ENCODE assay signal across 12 mouse cellular contexts in genomic region chr11:102147213-102147989, GRCm38 (mm10). TPM values are rescaled to one million over a fixed set of nuclear protein-coding genes. Genes with fewer than 3 reads are reported as not detected.
DNase-seq lines count a peak whose midpoint lies in the region; ATAC-seq and TF ChIP-seq lines count a peak whose summit lies in the region.
"Had no signal": no experiment of that assay in that cellular context is flagged by ENCODE, and none has a peak within 500 bp of the region (broad histone marks: within the 10 kb centered on the region; RNA-seq: fewer than 3 reads in every experiment).

No protein-coding gene starts in this region.

- peaks cover 2% of the 10 kb centered on the region for H3K36me3 ChIP-seq in heart, embryonic 13.5 days
- H3K36me3 ChIP-seq in midbrain, embryonic 15.5 days (replicated peaks), result no peaks in the 10 kb centered on the region
- 0 out of 2 replicates have a peak, but pooled peaks cover under 1% of the 10 kb centered on the region for H3K36me3 ChIP-seq in midbrain, embryonic 16.5 days (ENCODE audit: control insufficient read depth, insufficient read depth, low read length)
- H3K36me3 ChIP-seq in limb, embryonic 14.5 days (ENCODE audit: control insufficient read depth, insufficient read depth, low read length), result peaks cover 3% of the 10 kb centered on the region; the same call in 1 of the 2 replicates

- WGBS in heart, embryonic 13.5 days, result 13% methylated on average over 34 of the region's 34 CpGs
- WGBS in midbrain, embryonic 15.5 days, result 11% methylated on average over 34 of the region's 34 CpGs
- WGBS in midbrain, embryonic 16.5 days, result 15% methylated on average over 34 of the region's 34 CpGs
- WGBS in limb, embryonic 14.5 days, result 10% methylated on average over 34 of the region's 34 CpGs

- no peaks in the 10 kb centered on the region for H3K9me3 ChIP-seq in heart, embryonic 13.5 days
- no peaks in the 10 kb centered on the region for H3K9me3 ChIP-seq in midbrain, embryonic 15.5 days
- no peaks in the 10 kb centered on the region for H3K9me3 ChIP-seq in midbrain, embryonic 16.5 days (replicated peaks; ENCODE audit: control insufficient read depth, low read length, poor library complexity, severe bottlenecking)
- H3K9me3 ChIP-seq in limb, embryonic 14.5 days (ENCODE audit: control insufficient read depth, low read length), result no peaks in the 10 kb centered on the region

- peaks cover 33% of the 10 kb centered on the region for H3K4me1 ChIP-seq in heart, embryonic 13.5 days
- H3K4me1 ChIP-seq in midbrain, embryonic 15.5 days, result peaks cover 26% of the 10 kb centered on the region; the same call in 1 of the 2 replicates
- peaks cover 3% of the 10 kb centered on the region for H3K4me1 ChIP-seq in midbrain, embryonic 16.5 days (ENCODE audit: control insufficient read depth, insufficient read depth, low read length)
- H3K4me1 ChIP-seq in limb, embryonic 14.5 days (ENCODE audit: control insufficient read depth, insufficient read depth, low read length), result peaks cover 12% of the 10 kb centered on the region

- DNase-seq in heart, adult 18-20 months, result no peak
- DNase-seq in limb, embryonic 14.5 days (ENCODE audit: low spot score), result no peak
- peak; percentile 59 for DNase-seq in testis, postnatal 14 days (ENCODE audit: low spot score)
- DNase-seq in cerebellum, postnatal 14 days, result no peak
- no peak for DNase-seq in thymus, postnatal 4 days
- DNase-seq: heart, postnatal 4 days; layer of hippocampus, postnatal 36 days had no signal

- no peak overlapping the region for H3K27ac ChIP-seq in heart, embryonic 13.5 days (replicated peaks)
- no peak overlapping the region for H3K27ac ChIP-seq in midbrain, embryonic 15.5 days
- H3K27ac ChIP-seq in midbrain, embryonic 16.5 days (ENCODE audit: low read length), result no peak overlapping the region
- no peak overlapping the region for H3K27ac ChIP-seq in limb, embryonic 14.5 days (replicated peaks; ENCODE audit: low read depth, low read length)

- H3K9ac ChIP-seq in heart, embryonic 13.5 days, result peak overlapping the region; percentile 41
- no peak overlapping the region for H3K9ac ChIP-seq in midbrain, embryonic 15.5 days
- no peak overlapping the region for H3K9ac ChIP-seq in midbrain, embryonic 16.5 days (ENCODE audit: low read depth, low read length)
- no peak overlapping the region for H3K9ac ChIP-seq in limb, embryonic 14.5 days (ENCODE audit: low read depth, low read length, severe bottlenecking)

- no peak for ATAC-seq in heart, embryonic 13.5 days (ENCODE audit: extremely low read depth, insufficient number of reproducible peaks, low FRiP score, low TSS enrichment)
- no peak for ATAC-seq in midbrain, embryonic 15.5 days (replicated peaks)
- no peak for ATAC-seq in midbrain, embryonic 16.5 days
- ATAC-seq in limb, embryonic 14.5 days (ENCODE audit: low FRiP score, low read depth), result no peak

- H3K4me2 ChIP-seq in heart, embryonic 13.5 days, result peak overlapping the region; percentile 75
- 0 out of 2 replicates have a peak overlapping the region, but pooled peaks have one; percentile 3 for H3K4me2 ChIP-seq in midbrain, embryonic 15.5 days
- H3K4me2 ChIP-seq in midbrain, embryonic 16.5 days (ENCODE audit: low read length), result no peak overlapping the region
- peak overlapping the region; percentile 19; the same call in 1 of the 2 replicates for H3K4me2 ChIP-seq in limb, embryonic 14.5 days (replicated peaks; ENCODE audit: low read depth, low read length, severe bottlenecking)

- peak overlapping the region; percentile 50 for H3K4me3 ChIP-seq in heart, embryonic 13.5 days
- H3K4me3 ChIP-seq in midbrain, embryonic 15.5 days, result no peak overlapping the region
- H3K4me3 ChIP-seq in midbrain, embryonic 16.5 days (ENCODE audit: low read depth, low read length), result no peak overlapping the region
- H3K4me3 ChIP-seq in limb, embryonic 14.5 days (replicated peaks; ENCODE audit: low read length), result peak overlapping the region; percentile 11; the same call in 1 of the 2 replicates

- no peak for TF ChIP-seq POLR2A in limb, embryonic 14.5 days (IDR thresholded peaks at IDR 0.05; ENCODE audit: borderline replicate concordance, extremely low read depth, insufficient read depth, insufficient read length)

- H3K27me3 ChIP-seq in heart, embryonic 13.5 days (replicated peaks), result peaks cover 80% of the 10 kb centered on the region
- peaks cover 66% of the 10 kb centered on the region for H3K27me3 ChIP-seq in midbrain, embryonic 15.5 days (replicated peaks)
- peaks cover 61% of the 10 kb centered on the region for H3K27me3 ChIP-seq in midbrain, embryonic 16.5 days (ENCODE audit: control insufficient read depth, insufficient read depth, low read depth, low read length)
- H3K27me3 ChIP-seq in limb, embryonic 14.5 days (ENCODE audit: control insufficient read depth, insufficient read depth, low read length), result peaks cover 58% of the 10 kb centered on the region

RNA-seq across cellular contexts. Expression of gene Nags, which starts 2.1 kb away (rescaled TPM):
- 0.33 TPM in 1 of 2 replicates, not detected in the other for polyA plus RNA-seq in heart, embryonic 13.5 days (2015; fragmentation: Nextera tagmentation; extraction: Ambion mirVana)
- total RNA-seq in heart, adult 18-20 months (2021), result under 1 TPM in 1 of 2 experiments, not detected in 1; 0.13 TPM
- 0.10 and 0.30 TPM in 2 replicates for polyA plus RNA-seq in midbrain, embryonic 15.5 days (2015; fragmentation: Nextera tagmentation; extraction: Ambion mirVana)
- polyA plus RNA-seq in midbrain, embryonic 16.5 days (2015; fragmentation: Nextera tagmentation; extraction: Ambion mirVana), result 0.20 TPM in 1 of 2 replicates, not detected in the other
- polyA plus RNA-seq in limb, embryonic 14.5 days (2012; rRNA removed), result 0.06 and 0.09 TPM in 2 replicates
- not detected in 2 replicates for polyA plus RNA-seq in limb, embryonic 14.5 days (2014; fragmentation: Nextera tagmentation; extraction: Ambion mirVana)
- total RNA-seq: heart, postnatal 4 days; layer of hippocampus, postnatal 36 days; monocyte, adult 5-6 weeks had no signal
- polyA plus RNA-seq: embryonic facial prominence, embryonic 11.5 days had no signal

RNA-seq across cellular contexts. Expression of gene Tmem101, which starts 8.8 kb away (rescaled TPM):
- 32.4 and 38.4 TPM in 2 replicates for polyA plus RNA-seq in heart, embryonic 13.5 days (2015; fragmentation: Nextera tagmentation; extraction: Ambion mirVana)
- total RNA-seq in heart, adult 18-20 months (2021), result 10 to 100 TPM; 14.1 to 14.9 TPM
- 45.3 and 46.5 TPM in 2 replicates for polyA plus RNA-seq in midbrain, embryonic 15.5 days (2015; fragmentation: Nextera tagmentation; extraction: Ambion mirVana)
- polyA plus RNA-seq in midbrain, embryonic 16.5 days (2015; fragmentation: Nextera tagmentation; extraction: Ambion mirVana), result 45.8 and 46.5 TPM in 2 replicates
- polyA plus RNA-seq in limb, embryonic 14.5 days (2012; rRNA removed), result 37.1 and 47.9 TPM in 2 replicates
- 29.7 and 34.5 TPM in 2 replicates for polyA plus RNA-seq in limb, embryonic 14.5 days (2014; fragmentation: Nextera tagmentation; extraction: Ambion mirVana)

RNA-seq across cellular contexts. Expression of gene Lsm12, which starts 37.7 kb away (rescaled TPM):
- 80.7 and 97.0 TPM in 2 replicates for polyA plus RNA-seq in heart, embryonic 13.5 days (2015; fragmentation: Nextera tagmentation; extraction: Ambion mirVana)
- 10 to 100 TPM; 45.5 to 50.6 TPM for total RNA-seq in heart, adult 18-20 months (2021)
- 111 and 118 TPM in 2 replicates for polyA plus RNA-seq in midbrain, embryonic 15.5 days (2015; fragmentation: Nextera tagmentation; extraction: Ambion mirVana)
- polyA plus RNA-seq in midbrain, embryonic 16.5 days (2015; fragmentation: Nextera tagmentation; extraction: Ambion mirVana), result 87.8 and 95.3 TPM in 2 replicates
- 38.5 and 40.0 TPM in 2 replicates for polyA plus RNA-seq in limb, embryonic 14.5 days (2012; rRNA removed)
- polyA plus RNA-seq in limb, embryonic 14.5 days (2014; fragmentation: Nextera tagmentation; extraction: Ambion mirVana), result 83.8 and 86.0 TPM in 2 replicates

RNA-seq across cellular contexts. Expression of gene Pyy, which starts 39.8 kb away (rescaled TPM):
- polyA plus RNA-seq in heart, embryonic 13.5 days (2015; fragmentation: Nextera tagmentation; extraction: Ambion mirVana), result 1.2 TPM in 1 of 2 replicates, not detected in the other
- total RNA-seq in heart, adult 18-20 months (2021), result not detected
- polyA plus RNA-seq in midbrain, embryonic 15.5 days (2015; fragmentation: Nextera tagmentation; extraction: Ambion mirVana), result not detected in 2 replicates
- polyA plus RNA-seq in midbrain, embryonic 16.5 days (2015; fragmentation: Nextera tagmentation; extraction: Ambion mirVana), result not detected in 2 replicates
- polyA plus RNA-seq in limb, embryonic 14.5 days (2012; rRNA removed), result not detected in 2 replicates
- polyA plus RNA-seq in limb, embryonic 14.5 days (2014; fragmentation: Nextera tagmentation; extraction: Ambion mirVana), result not detected in 2 replicates
- total RNA-seq: heart, postnatal 4 days; layer of hippocampus, postnatal 36 days; monocyte, adult 5-6 weeks had no signal
- polyA plus RNA-seq: embryonic facial prominence, embryonic 11.5 days had no signal

RNA-seq across cellular contexts. Expression of gene G6pc3, which starts 42.0 kb away (rescaled TPM):
- 25.6 and 29.3 TPM in 2 replicates for polyA plus RNA-seq in heart, embryonic 13.5 days (2015; fragmentation: Nextera tagmentation; extraction: Ambion mirVana)
- total RNA-seq in heart, adult 18-20 months (2021), result 10 to 100 TPM; 54.5 to 56.6 TPM
- 38.6 and 43.3 TPM in 2 replicates for polyA plus RNA-seq in midbrain, embryonic 15.5 days (2015; fragmentation: Nextera tagmentation; extraction: Ambion mirVana)
- polyA plus RNA-seq in midbrain, embryonic 16.5 days (2015; fragmentation: Nextera tagmentation; extraction: Ambion mirVana), result 39.0 and 42.9 TPM in 2 replicates
- 42.7 and 60.4 TPM in 2 replicates for polyA plus RNA-seq in limb, embryonic 14.5 days (2012; rRNA removed)
- 27.6 and 33.7 TPM in 2 replicates for polyA plus RNA-seq in limb, embryonic 14.5 days (2014; fragmentation: Nextera tagmentation; extraction: Ambion mirVana)

Comparison
In these comparisons a context has a peak if more than half of its experiments do, and no peak if none do; other contexts are left out.
1. H3K4me3 ChIP-seq: peak in heart, embryonic 13.5 days (single experiment) and limb, embryonic 14.5 days (single experiment); none in midbrain, embryonic 15.5 days (single experiment) and midbrain, embryonic 16.5 days (single experiment).